Mouse (Mus musculus): ENCODE results near the gene Raver2.
"Not testable (repeated sequence)": the region's sequence is repeated elsewhere in the genome, so short reads cannot be mapped to it uniquely, and the experiment has no call there.

Raver2 gene

GRCm38 (mm10) chr4:101068786-101069153 lies at the start of gene Raver2:
Gene Raver2 (plus strand): TSS chr4:101068983.
- in situ Hi-C loops (cut with MboI; ENCODE audit: low sequenced_read_pairs) = no loop called here

GRCm38 (mm10) chr4:101020596-101020995 lies 48.2 kb upstream of the Raver2 start, which contains the start of gene Gm10577:
Gene Gm10577 (minus strand): TSS chr4:101020696.
- in situ Hi-C loops (cut with MboI; ENCODE audit: low sequenced_read_pairs) = no loop called here

GRCm38 (mm10) chr4:101026566-101026965 lies 42.2 kb upstream of the Raver2 start:
- in situ Hi-C loops (cut with MboI; ENCODE audit: low sequenced_read_pairs) = no loop called here

- in situ Hi-C loops (cut with MboI; ENCODE audit: low sequenced_read_pairs) = no loop called here
Observed at GRCm38 (mm10) chr4:101026995-101027394, 41.8 kb upstream of the Raver2 start.

- in situ Hi-C loops (cut with MboI; ENCODE audit: low sequenced_read_pairs) = no loop called here
Observed at GRCm38 (mm10) chr4:101027852-101028411, 40.9 kb upstream of the Raver2 start.

GRCm38 (mm10) chr4:101033047-101033446 lies 35.7 kb upstream of the Raver2 start:
- in situ Hi-C loops (cut with MboI; ENCODE audit: low sequenced_read_pairs) = no loop called here

- in situ Hi-C loops (cut with MboI; ENCODE audit: low sequenced_read_pairs) = no loop called here
Observed at GRCm38 (mm10) chr4:101035131-101035530, 33.7 kb upstream of the Raver2 start.

GRCm38 (mm10) chr4:101037156-101037555 lies 31.6 kb upstream of the Raver2 start:
- in situ Hi-C loops (cut with MboI; ENCODE audit: low sequenced_read_pairs) = no loop called here

GRCm38 (mm10) chr4:101043691-101044090 lies 25.1 kb upstream of the Raver2 start:
- in situ Hi-C loops (cut with MboI; ENCODE audit: low sequenced_read_pairs) = no loop called here

- in situ Hi-C loops (cut with MboI; ENCODE audit: low sequenced_read_pairs) = no loop called here
Observed at GRCm38 (mm10) chr4:101044149-101044548, 24.6 kb upstream of the Raver2 start.

- in situ Hi-C loops (cut with MboI; ENCODE audit: low sequenced_read_pairs) = no loop called here
Observed at GRCm38 (mm10) chr4:101046576-101046975, 22.2 kb upstream of the Raver2 start.

GRCm38 (mm10) chr4:101062146-101062545 lies 6.6 kb upstream of the Raver2 start:
- in situ Hi-C loops (cut with MboI; ENCODE audit: low sequenced_read_pairs) = no loop called here

- in situ Hi-C loops (cut with MboI; ENCODE audit: low sequenced_read_pairs) = no loop called here
Observed at GRCm38 (mm10) chr4:101066401-101066800, 2.4 kb upstream of the Raver2 start.

GRCm38 (mm10) chr4:101069154-101069971 lies 580 bp downstream of the Raver2 start:
- in situ Hi-C loops (cut with MboI; ENCODE audit: low sequenced_read_pairs) = no loop called here

GRCm38 (mm10) chr4:101071570-101071969 lies 2.8 kb downstream of the Raver2 start:
- in situ Hi-C loops (cut with MboI; ENCODE audit: low sequenced_read_pairs) = no loop called here

- in situ Hi-C loops (cut with MboI; ENCODE audit: low sequenced_read_pairs) = no loop called here
Observed at GRCm38 (mm10) chr4:101076425-101076824, 7.6 kb downstream of the Raver2 start.

GRCm38 (mm10) chr4:101080016-101080415 lies 11.2 kb downstream of the Raver2 start:
- in situ Hi-C loops (cut with MboI; ENCODE audit: low sequenced_read_pairs) = no loop called here

- in situ Hi-C loops (cut with MboI; ENCODE audit: low sequenced_read_pairs) = no loop called here
Observed at GRCm38 (mm10) chr4:101082176-101082888, 13.5 kb downstream of the Raver2 start.

GRCm38 (mm10) chr4:101084863-101085262 lies 16.1 kb downstream of the Raver2 start:
- in situ Hi-C loops (cut with MboI; ENCODE audit: low sequenced_read_pairs) = no loop called here

GRCm38 (mm10) chr4:101086040-101086439 lies 17.3 kb downstream of the Raver2 start:
- in situ Hi-C loops (cut with MboI; ENCODE audit: low sequenced_read_pairs) = no loop called here

- in situ Hi-C loops (cut with MboI; ENCODE audit: low sequenced_read_pairs) = no loop called here
Observed at GRCm38 (mm10) chr4:101087721-101088120, 18.9 kb downstream of the Raver2 start.

- in situ Hi-C loops (cut with MboI; ENCODE audit: low sequenced_read_pairs) = not testable (repeated sequence)
Observed at GRCm38 (mm10) chr4:101090630-101091029, 21.8 kb downstream of the Raver2 start.

All from CH12F3 (cell line).